Mouse (Mus musculus) small intestine, adult 2 months (tissue): Measurements from ENCODE around the gene Plxnc1.

Experiments used
- CTCF ChIP-seq: fragments of 200-500 bp; IDR thresholded peaks from 2 replicates; pipeline ENCODE4 v1.5.1; 2012; ENCODE audit warnings: low read depth, mild to moderate bottlenecking, control low read depth, inconsistent platforms, low read length, moderate library complexity, mixed read lengths; ENCODE audit not compliant: insufficient replicate concordance, insufficient read length; ENCODE audit errors: extremely low read depth
- POLR2A ChIP-seq: fragments of 200-500 bp; IDR thresholded peaks from 2 replicates; pipeline ENCODE4 v1.6.1; 2012; ENCODE audit warnings: low read depth, mild to moderate bottlenecking, control low read depth, inconsistent platforms, low read length, moderate library complexity

DNA sequence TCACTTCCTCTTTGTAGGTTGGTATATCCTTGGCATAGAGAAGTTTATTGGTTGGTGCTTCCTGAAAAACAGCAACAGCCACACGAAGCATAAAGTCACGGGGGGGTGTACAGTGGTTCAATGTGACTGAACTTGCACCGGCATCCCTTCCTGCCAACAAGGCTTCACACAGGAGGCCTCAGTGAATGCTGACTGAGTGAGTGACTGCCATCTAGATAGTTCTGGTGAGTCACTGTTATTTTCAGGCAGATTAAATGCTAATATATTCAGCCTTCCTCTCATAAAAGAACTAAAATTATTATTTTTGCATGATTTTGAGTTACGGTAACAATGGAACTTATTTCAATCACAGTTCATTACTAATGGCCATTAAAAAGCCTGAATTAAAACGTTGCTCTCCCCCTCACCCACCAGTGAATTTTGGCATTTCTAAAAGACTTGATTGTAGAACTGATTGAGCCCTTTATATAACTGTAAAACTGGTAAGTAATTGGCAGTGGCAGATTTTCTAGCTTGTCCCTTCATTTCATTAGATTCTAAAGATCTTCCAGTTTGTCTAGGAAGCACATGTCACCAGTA lies 149.9 kb downstream of the Plxnc1 start:
- TF ChIP-seq CTCF, result no peak
- TF ChIP-seq POLR2A, result no peak
